9 mouse cellular contexts compared by ENCODE assay signal in genomic region chr3:83899556-83899955, GRCm38 (mm10). TPM values are rescaled to one million over a fixed set of nuclear protein-coding genes. Genes with fewer than 3 reads are reported as not detected.
A peak's percentile ranks its signal among the peaks of the same experiment; 100 is the strongest.
DNase-seq lines count a peak whose midpoint lies in the region; ATAC-seq lines count a peak whose summit lies in the region.
"Had no signal": no experiment of that assay in that cellular context is flagged by ENCODE, and none has a peak within 500 bp of the region (broad histone marks: within the 10 kb centered on the region; RNA-seq: fewer than 3 reads in every experiment).

No protein-coding gene starts in this region.

- no peak overlapping the region for H3K9ac ChIP-seq in lung, embryonic 16.5 days (ENCODE audit: low read length)
- H3K9ac ChIP-seq: liver, embryonic 13.5 days had no signal

- whole genome bisulfite sequencing in embryonic facial prominence, embryonic 10.5 days: 64% methylated on average over 8 of the region's 8 CpGs
- 52% methylated on average over 8 of the region's 8 CpGs for WGBS in lung, embryonic 16.5 days

- H3K4me1 ChIP-seq in embryonic facial prominence, embryonic 10.5 days: no peaks in the 10 kb centered on the region
- H3K4me1 ChIP-seq in lung, embryonic 16.5 days (replicated peaks; ENCODE audit: control insufficient read depth, insufficient read depth, low read length): no peaks in the 10 kb centered on the region
- H3K4me1 ChIP-seq: liver, embryonic 13.5 days had no signal

- ATAC-seq in lung, embryonic 16.5 days (ENCODE audit: low read depth): peak; percentile 27; the same call in 1 of the 2 replicates

- DNase-seq in cerebellum, adult 18-20 months: peak; percentile 19 to 21
- DNase-seq in cerebellum, adult 11-12 months: no peak
- DNase-seq in R1 (ENCODE audit: low read depth, low spot score): peak; percentile 79
- DNase-seq in embryonic facial prominence, embryonic 10.5 days (ENCODE audit: low spot score): peak; percentile 52
- peak; percentile 69 to 80 for DNase-seq in heart, postnatal 10 days
- peak; percentile 59 for DNase-seq in kidney, postnatal 14 days
- DNase-seq in ovary, postnatal 36 days (ENCODE audit: low spot score): peak; percentile 62
- DNase-seq: liver, embryonic 13.5 days had no signal

- H3K27ac ChIP-seq in embryonic facial prominence, embryonic 10.5 days (replicated peaks): no peak overlapping the region
- no peak overlapping the region for H3K27ac ChIP-seq in lung, embryonic 16.5 days (ENCODE audit: low read length)
- H3K27ac ChIP-seq: liver, embryonic 13.5 days had no signal

- H3K4me2 ChIP-seq in lung, embryonic 16.5 days (ENCODE audit: low read depth, low read length): no peak overlapping the region
- H3K4me2 ChIP-seq: liver, embryonic 13.5 days had no signal

- H3K4me3 ChIP-seq in embryonic facial prominence, embryonic 10.5 days: no peak overlapping the region
- H3K4me3 ChIP-seq in lung, embryonic 16.5 days (ENCODE audit: low read length): no peak overlapping the region
- H3K4me3 ChIP-seq: liver, embryonic 13.5 days had no signal

- peaks cover 96% of the 10 kb centered on the region for H3K36me3 ChIP-seq in embryonic facial prominence, embryonic 10.5 days (replicated peaks)
- peaks cover 32% of the 10 kb centered on the region for H3K36me3 ChIP-seq in lung, embryonic 16.5 days (ENCODE audit: control insufficient read depth, insufficient read depth, low read length)

- no peaks in the 10 kb centered on the region for H3K27me3 ChIP-seq in embryonic facial prominence, embryonic 10.5 days (replicated peaks; ENCODE audit: low read depth, poor library complexity, severe bottlenecking)
- H3K27me3 ChIP-seq in lung, embryonic 16.5 days (ENCODE audit: control insufficient read depth, insufficient read depth, low read depth, low read length): no peaks in the 10 kb centered on the region
- H3K27me3 ChIP-seq: liver, embryonic 13.5 days had no signal

- intact Hi-C loops in heart, postnatal 10 days (cut with DNase I): loop anchor here (1.0 to 10.0 kb wide), 3 partner anchors 58 to 615 kb away; partner anchors contain the start of gene Tlr2

- no peaks in the 10 kb centered on the region for H3K9me3 ChIP-seq in embryonic facial prominence, embryonic 10.5 days
- H3K9me3 ChIP-seq in lung, embryonic 16.5 days (ENCODE audit: control insufficient read depth, low read length): no peaks in the 10 kb centered on the region
- H3K9me3 ChIP-seq: liver, embryonic 13.5 days had no signal

RNA-seq across cellular contexts. Expression of gene Tlr2, which starts 58.0 kb away (rescaled TPM):
- 1.1 and 2.0 TPM in 2 replicates for polyA plus RNA-seq in embryonic facial prominence, embryonic 10.5 days (2016; fragmentation: Nextera tagmentation; extraction: Ambion mirVana)
- total RNA-seq in heart, postnatal 10 days (2021): 1 to 10 TPM; 1.4 to 2.2 TPM
- 4.0 and 4.8 TPM in 2 replicates for polyA plus RNA-seq in lung, embryonic 16.5 days (2015; fragmentation: Nextera tagmentation; extraction: Ambion mirVana)
